Mouse (Mus musculus) CH12.LX (cell line): Measurements from ENCODE around the gene Gm21983. TPM values are rescaled to one million over a fixed set of nuclear protein-coding genes. Genes with fewer than 3 reads are reported as not detected.

Experiments used
- DNase-seq: peaks from one replicate; pipeline ENCODE4 v3.0.0-alpha.2; 2013; ENCODE audit errors: extremely low read depth
- H3K27ac ChIP-seq: 2 replicates; pipeline ENCODE4 v1.5.1; 2012; ENCODE audit warnings: low read depth, mild to moderate bottlenecking, control low read depth, moderate library complexity; ENCODE audit not compliant: insufficient read depth
- H3K27me3 ChIP-seq: replicated peaks from 2 replicates; pipeline ENCODE3; 2012; ENCODE audit warnings: inconsistent platforms
- H3K36me3 ChIP-seq, 2 experiments: replicated peaks in 1 of 2; 2 replicates each; pipeline versions ENCODE3 to v1.6.1; 2012; ENCODE audit warnings: inconsistent platforms in 1 of 2, low read length in 1 of 2, mild to moderate bottlenecking in 1 of 2, mixed read lengths in 1 of 2, moderate library complexity in 1 of 2; ENCODE audit not compliant: control insufficient read depth in 1 of 2, insufficient read depth in 1 of 2
- H3K4me1 ChIP-seq, 2 experiments: 2 replicates each; pipeline ENCODE4 v1.6.1; 2012; ENCODE audit warnings: inconsistent platforms in 1 of 2, moderate library complexity in 1 of 2; ENCODE audit not compliant: insufficient read depth in 2 of 2, control insufficient read depth in 1 of 2
- H3K4me2 ChIP-seq: 2 replicates; pipeline ENCODE4 v1.6.1; 2012; ENCODE audit warnings: low read depth, mild to moderate bottlenecking, control low read depth; ENCODE audit not compliant: poor library complexity, insufficient read depth, severe bottlenecking
- H3K4me3 ChIP-seq, 3 experiments: fragments of 150-350 bp in 1 of 3; sonication (generic) in 1 of 3; replicated peaks in 1 of 3; 2 replicates each; pipeline versions ENCODE3 to v1.5.1; 2011 to 2012; ENCODE audit warnings: low read depth in 2 of 3, low read length in 2 of 3, mild to moderate bottlenecking in 2 of 3, moderate library complexity in 2 of 3, control low read depth in 1 of 3, improper control_type of control experiment in 1 of 3, inconsistent platforms in 1 of 3, mixed read lengths in 1 of 3; ENCODE audit not compliant: poor library complexity in 1 of 3
- H3K79me2 ChIP-seq: replicated peaks from 2 replicates; pipeline ENCODE4 v1.6.1; 2012; ENCODE audit warnings: mild to moderate bottlenecking, moderate library complexity; ENCODE audit not compliant: control insufficient read depth, poor library complexity, insufficient read depth, severe bottlenecking; ENCODE audit errors: extremely low read depth
- H3K9ac ChIP-seq: 2 replicates; pipeline ENCODE4 v1.6.1; 2012; ENCODE audit warnings: low read depth, mild to moderate bottlenecking, control low read depth, moderate library complexity; ENCODE audit not compliant: insufficient read depth
- H3K9me3 ChIP-seq: replicated peaks from 2 replicates; pipeline ENCODE3; 2012; ENCODE audit warnings: low read length, inconsistent platforms, mixed read lengths
- CHD1 ChIP-seq: IDR thresholded peaks from 2 replicates; pipeline ENCODE4 v1.6.1; 2012; ENCODE audit warnings: low read depth, low read length, improper control_type of control experiment, inconsistent platforms
- CHD2 ChIP-seq: IDR thresholded peaks from 2 replicates; pipeline ENCODE4 v1.6.1; 2011; ENCODE audit warnings: low read length, improper control_type of control experiment
- CTCF ChIP-seq, 2 experiments: IDR thresholded peaks in 1 of 2; conservative IDR thresholded peaks in 1 of 2; 2 replicates each; pipeline ENCODE4 v1.5.1; 2011 to 2012; ENCODE audit warnings: low read depth in 2 of 2, low read length in 2 of 2, improper control_type of control experiment in 1 of 2, inconsistent platforms in 1 of 2, mild to moderate bottlenecking in 1 of 2, moderate library complexity in 1 of 2
- E2F4 ChIP-seq: IDR thresholded peaks from 2 replicates; pipeline ENCODE4 v1.6.1; 2011; ENCODE audit warnings: low read depth, low read length, improper control_type of control experiment; ENCODE audit not compliant: insufficient replicate concordance
- EP300 ChIP-seq: IDR thresholded peaks from 2 replicates; pipeline ENCODE4 v1.6.1; 2011; ENCODE audit warnings: low read length, improper control_type of control experiment
- ETS1 ChIP-seq: conservative IDR thresholded peaks from 2 replicates; pipeline ENCODE4 v1.6.1; 2012; ENCODE audit warnings: low read depth, mild to moderate bottlenecking, inconsistent platforms, low read length, improper control_type of control experiment, moderate library complexity
- GABPA ChIP-seq: IDR thresholded peaks from 2 replicates; pipeline ENCODE4 v1.6.1; 2012; ENCODE audit warnings: low read depth, low read length, improper control_type of control experiment, inconsistent platforms; ENCODE audit not compliant: insufficient replicate concordance
- HCFC1 ChIP-seq: IDR thresholded peaks from 2 replicates; pipeline ENCODE4 v1.6.1; 2012; ENCODE audit warnings: low read depth, mild to moderate bottlenecking, inconsistent platforms, low read length, improper control_type of control experiment
- IRF4 ChIP-seq: IDR thresholded peaks from 2 replicates; pipeline ENCODE4 v1.6.1; 2014; ENCODE audit warnings: low read depth, mild to moderate bottlenecking, inconsistent platforms, low read length, improper control_type of control experiment
- JUN ChIP-seq: IDR thresholded peaks from 2 replicates; pipeline ENCODE4 v1.6.1; 2011; ENCODE audit warnings: low read depth, mild to moderate bottlenecking, low read length, improper control_type of control experiment, moderate library complexity; ENCODE audit not compliant: insufficient read depth
- JUND ChIP-seq: conservative IDR thresholded peaks from 2 replicates; pipeline ENCODE4 v1.6.1; 2011; ENCODE audit warnings: low read depth, low read length, improper control_type of control experiment
- KAT2A ChIP-seq: IDR thresholded peaks from 2 replicates; pipeline ENCODE4 v1.6.1; 2012; ENCODE audit warnings: low read length, improper control_type of control experiment, inconsistent platforms; ENCODE audit not compliant: insufficient replicate concordance
- MAFK ChIP-seq: IDR thresholded peaks from 2 replicates; pipeline ENCODE4 v1.6.1; 2011; ENCODE audit warnings: low read length, improper control_type of control experiment; ENCODE audit not compliant: insufficient replicate concordance
- MAX ChIP-seq: IDR thresholded peaks from 2 replicates; pipeline ENCODE4 v1.6.1; 2011; ENCODE audit warnings: low read length, improper control_type of control experiment
- MAZ ChIP-seq: IDR thresholded peaks from 2 replicates; pipeline ENCODE4 v1.6.1; 2012; ENCODE audit warnings: low read depth, mild to moderate bottlenecking, inconsistent platforms, low read length, improper control_type of control experiment, moderate library complexity
- MEF2A ChIP-seq: IDR thresholded peaks from 2 replicates; pipeline ENCODE4 v1.6.1; 2014; ENCODE audit warnings: low read depth, mild to moderate bottlenecking, inconsistent platforms, low read length, improper control_type of control experiment, borderline replicate concordance
- MYC ChIP-seq: IDR thresholded peaks from 2 replicates; pipeline ENCODE4 v1.6.1; 2011; ENCODE audit warnings: low read depth, mild to moderate bottlenecking, improper control_type of control experiment, low read length
- NELFE ChIP-seq: IDR thresholded peaks from 2 replicates; pipeline ENCODE4 v1.6.1; 2011; ENCODE audit warnings: low read depth, low read length, improper control_type of control experiment
- NRF1 ChIP-seq: IDR thresholded peaks from 2 replicates; pipeline ENCODE4 v1.6.1; 2014; ENCODE audit warnings: low read depth, mild to moderate bottlenecking, inconsistent platforms, low read length, improper control_type of control experiment, moderate library complexity
- POLR2A ChIP-seq: IDR thresholded peaks from 2 replicates; pipeline ENCODE4 v1.6.1; 2011; ENCODE audit warnings: low read depth, mild to moderate bottlenecking, improper control_type of control experiment, low read length
- POLR2AphosphoS2 ChIP-seq: IDR thresholded peaks from 2 replicates; pipeline ENCODE4 v1.6.1; 2011; ENCODE audit warnings: low read depth, low read length, improper control_type of control experiment
- RAD21 ChIP-seq: IDR thresholded peaks from 2 replicates; pipeline ENCODE4 v1.6.1; 2011; ENCODE audit warnings: low read depth, mild to moderate bottlenecking, low read length, improper control_type of control experiment, moderate library complexity
- SIN3A ChIP-seq: IDR thresholded peaks from 2 replicates; pipeline ENCODE4 v1.6.1; 2012; ENCODE audit warnings: low read length, improper control_type of control experiment, inconsistent platforms
- SMC3 ChIP-seq: IDR thresholded peaks from 2 replicates; pipeline ENCODE4 v1.6.1; 2011; ENCODE audit warnings: low read depth, low read length, improper control_type of control experiment
- TBP ChIP-seq: conservative IDR thresholded peaks from 2 replicates; pipeline ENCODE4 v1.6.1; 2011; ENCODE audit warnings: low read depth, low read length, improper control_type of control experiment
- USF1 ChIP-seq: IDR thresholded peaks from 2 replicates; pipeline ENCODE4 v1.6.1; 2014; ENCODE audit warnings: low read depth, mild to moderate bottlenecking, inconsistent platforms, low read length, improper control_type of control experiment
- USF2 ChIP-seq: conservative IDR thresholded peaks from 2 replicates; pipeline ENCODE4 v1.6.1; 2011; ENCODE audit warnings: low read depth, low read length, improper control_type of control experiment
- ZC3H11A ChIP-seq: IDR thresholded peaks from 2 replicates; pipeline ENCODE4 v1.6.1; 2012; ENCODE audit warnings: low read depth, mild to moderate bottlenecking, inconsistent platforms, low read length, improper control_type of control experiment
- ZMIZ1 ChIP-seq: IDR thresholded peaks from 2 replicates; pipeline ENCODE4 v1.6.1; 2012; ENCODE audit warnings: low read depth, mild to moderate bottlenecking, inconsistent platforms, low read length, improper control_type of control experiment
- ZNF384 ChIP-seq: IDR thresholded peaks from 2 replicates; pipeline ENCODE4 v1.6.1; 2012; ENCODE audit warnings: low read depth, low read length, improper control_type of control experiment, inconsistent platforms
- dilution Hi-C: fragments of 300-500 bp; cut with MboI; formaldehyde crosslinking; loops from 2 replicates; pipeline ENCODE4 v1.14.3; 2020; ENCODE audit warnings: low sequenced_read_pairs; ENCODE audit not compliant: extremely low pct_unique_long_range_greater_than_20kb, extremely low pct_ligation_motif_present
- in situ Hi-C: fragments of 300-500 bp; cut with MboI; formaldehyde crosslinking; loops from 3 replicates; pipeline ENCODE4 v1.14.3; 2019; ENCODE audit warnings: low sequenced_read_pairs, low pct_ligation_motif_present, low pct_unique_long_range_greater_than_20kb, mixed read lengths
- polyA plus RNA-seq: library from polyadenylated mRNA; unstranded; fragments of >175 nt; gene quantifications from 2 replicates; pipeline ENCODE4 v1.2.1, GENCODE M21; 2012; ENCODE audit warnings: low read depth; ENCODE audit not compliant: insufficient read length
- total RNA-seq, 2 experiments: library from RNA; depleted of rRNA; stranded (reverse); fragments of 300-350 nt in 1 of 2; fragments of >200 nt in 1 of 2; gene quantifications; 2 replicates each; pipeline ENCODE4 v1.2.3; 2012 to 2014

The Gm21983 gene
- total and polyA plus RNA-seq, 3 experiments = 0.13 to 0.81 TPM; not detected in 1

GRCm38 (mm10) chr7:27197136-27197535 is 16.2 kb upstream of the Gm21983 start:
- Histone ChIP-seq H3K36me3 (peaks cover 18 to 57% of the 10 kb centered on the region in 2 experiments), H3K27me3 (no peaks in the 10 kb centered on the region), H3K79me2 (peaks cover 31% of the 10 kb centered on the region), H3K4me3 (no peak overlapping the region), H3K9ac (0 out of 2 replicates have a peak overlapping the region, but pooled peaks have one; percentile 91), H3K9me3 (no peaks in the 10 kb centered on the region), H3K4me2 (peak overlapping the region; percentile 31; the same call in 1 of the 2 replicates), H3K4me1 (peaks cover 13 to 64% of the 10 kb centered on the region in 2 experiments), H3K27ac (no peak overlapping the region)
- in situ Hi-C loops (no loop called here), dilution Hi-C loops (no loop called here)
- TF ChIP-seq MAZ (no peak), GABPA (no peak), E2F4 (no peak), CHD2 (0 out of 2 replicates have a peak, but pooled peaks have one; percentile 15)
- no peak for DNase-seq

- H3K79me2 ChIP-seq = peaks cover 33% of the 10 kb centered on the region
- peak within 1 kb of the TSS; percentile 91 to 95 (median 94) for H3K4me3 ChIP-seq
- dilution Hi-C loops = no loop called here
- H3K9me3 ChIP-seq = peaks cover 1% of the 10 kb centered on the region
- in situ Hi-C loops = no loop called here
- peaks cover 29 to 60% of the 10 kb centered on the region in 2 experiments for H3K36me3 ChIP-seq
- H3K9ac ChIP-seq = peak within 1 kb of the TSS; percentile 98
- DNase-seq = peak; percentile 100
- H3K4me2 ChIP-seq = peak within 1 kb of the TSS; percentile 91
- peak within 1 kb of the TSS; percentile 92 for H3K27ac ChIP-seq
- H3K27me3 ChIP-seq = no peaks in the 10 kb centered on the region
- H3K4me1 ChIP-seq = peaks cover 15 to 62% of the 10 kb centered on the region in 2 experiments
- TF ChIP-seq KAT2A (peak; percentile 81; the same call in 1 of the 2 replicates), MAX (peak; percentile 99), MYC (peak; percentile 96), NRF1 (peak; percentile 40; the same call in 1 of the 2 replicates), ETS1 (peak; percentile 76), CTCF (conservative IDR thresholded peaks at IDR 0.05 in 1 of 2, IDR thresholded peaks at IDR 0.05 in 1 of 2; ENCODE audit: low read depth in 2 of 2, low read length in 2 of 2) (no peak), EP300 (peak; percentile 55; the same call in 1 of the 2 replicates), USF1 (peak; percentile 100), CHD1 (peak; percentile 53), TBP (peak; percentile 85), MAFK (no peak), ZC3H11A (no peak), SIN3A (peak; percentile 83; the same call in 1 of the 2 replicates), GABPA (no peak; the same call in 1 of the 2 replicates), POLR2A (peak; percentile 80), IRF4 (no peak), E2F4 (no peak), NELFE (peak; percentile 54), ZMIZ1 (peak; percentile 60; the same call in 1 of the 2 replicates), JUN (peak; percentile 90), JUND (peak; percentile 94), HCFC1 (peak; percentile 87), USF2 (peak; percentile 99), RAD21 (no peak), SMC3 (no peak), MEF2A (no peak), POLR2AphosphoS2 (0 out of 2 replicates have a peak, but pooled peaks have one; percentile 67), ZNF384 (no peak)
Measured at GRCm38 (mm10) chr7:27195681-27196611, 15.1 kb upstream of the Gm21983 start, which contains the start of the genes BC024978 and Snrpa. Gene BC024978 (plus strand): TSS chr7:27195781. Gene Snrpa (minus strand): TSS chr7:27196271.
